Mouse (Mus musculus): ENCODE data around the gene Spop.
"Not testable (repeated sequence)": the region's sequence is repeated elsewhere in the genome, so short reads cannot be mapped to it uniquely, and the experiment has no call there.

The Spop gene

GRCm38 (mm10) chr11:95391743-95392142 is 22.1 kb upstream of the Spop start:
- DNase-seq = no peak

GRCm38 (mm10) chr11:95392223-95392667 is 21.6 kb upstream of the Spop start:
- no peak for DNase-seq

- no peak for DNase-seq
These were observed 21.0 kb upstream of the Spop start for GRCm38 (mm10) chr11:95392708-95393499.

- DNase-seq = no peak
These were observed 20.4 kb upstream of the Spop start for GRCm38 (mm10) chr11:95393500-95393816.

GRCm38 (mm10) chr11:95394112-95394511 is 19.8 kb upstream of the Spop start:
- DNase-seq = no peak

GRCm38 (mm10) chr11:95396548-95396947 is 17.3 kb upstream of the Spop start:
- no peak for DNase-seq

- peak; percentile 49 to 81 for DNase-seq
These were observed 15.7 kb upstream of the Spop start for GRCm38 (mm10) chr11:95397843-95398835.

- no peak for DNase-seq
These were observed 14.3 kb upstream of the Spop start for GRCm38 (mm10) chr11:95399520-95400020.

GRCm38 (mm10) chr11:95401568-95401967 is 12.3 kb upstream of the Spop start:
- no peak for DNase-seq

GRCm38 (mm10) chr11:95402196-95402595 is 11.7 kb upstream of the Spop start:
- no peak for DNase-seq

- DNase-seq = peak in 1 of 2 experiments; percentile 37
These were observed 11.2 kb upstream of the Spop start for GRCm38 (mm10) chr11:95402658-95403101.

GRCm38 (mm10) chr11:95403382-95404340 is 10.2 kb upstream of the Spop start:
- no peak for DNase-seq

GRCm38 (mm10) chr11:95405771-95406170 is 8.1 kb upstream of the Spop start:
- no peak for DNase-seq

- not testable (repeated sequence) for DNase-seq
These were observed 7.5 kb upstream of the Spop start for GRCm38 (mm10) chr11:95406398-95406797.

GRCm38 (mm10) chr11:95409450-95410112 is 4.3 kb upstream of the Spop start:
- DNase-seq = peak in 1 of 2 experiments; percentile 56

GRCm38 (mm10) chr11:95411453-95412013 is 2.3 kb upstream of the Spop start:
- no peak for DNase-seq

GRCm38 (mm10) chr11:95412615-95413014 is 1.3 kb upstream of the Spop start:
- no peak for DNase-seq

GRCm38 (mm10) chr11:95414536-95415161 is 769 bp downstream of the Spop start:
- peak; percentile 97 to 98 for DNase-seq

GRCm38 (mm10) chr11:95415931-95416330 is 2.1 kb downstream of the Spop start:
- DNase-seq = no peak

- no peak for DNase-seq
These were observed 3.5 kb downstream of the Spop start for GRCm38 (mm10) chr11:95417341-95417740.
